Mouse (Mus musculus): ENCODE data around the gene Kcnj9. TPM values are rescaled to one million over a fixed set of nuclear protein-coding genes. Genes with fewer than 3 reads are reported as not detected.

Gene Kcnj9
- polyA plus RNA-seq, 1 experiment from 2014 or later, result 0.07 TPM

DNA sequence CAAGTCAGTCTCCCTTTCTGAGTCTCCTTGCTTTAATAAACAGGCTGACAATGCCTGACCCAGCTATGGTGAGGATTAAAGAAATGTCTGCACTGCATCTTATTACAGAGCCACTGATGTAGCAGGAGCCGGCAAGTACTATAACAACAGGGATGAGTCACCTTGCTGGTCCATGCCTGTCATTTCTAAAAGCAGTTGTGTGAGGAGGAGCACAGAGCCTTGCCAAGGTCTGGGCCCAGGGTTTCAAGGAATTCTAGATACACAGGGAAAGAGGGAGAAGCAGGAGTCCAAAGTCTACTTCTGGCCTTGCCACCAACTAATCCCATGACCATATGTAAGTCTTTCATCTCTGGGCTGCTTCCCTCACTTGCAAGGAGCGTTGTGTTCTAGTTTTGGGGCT is 36.2 kb downstream of the Kcnj9 start:
- H3K36me3 ChIP-seq (ENCODE audit: control insufficient read depth, insufficient read depth, low read length), result no peaks in the 10 kb centered on the region
- no peak overlapping the region for H3K9ac ChIP-seq (ENCODE audit: low read length)
- no peak overlapping the region for H3K4me2 ChIP-seq (replicated peaks; ENCODE audit: low read depth)
- ATAC-seq (ENCODE audit: low FRiP score, low TSS enrichment) (no peak), DNase-seq (ENCODE audit: low spot score) (no peak)
- 80% methylated on average over 2 of the region's 2 CpGs for WGBS
- no peaks in the 10 kb centered on the region for H3K9me3 ChIP-seq (ENCODE audit: control insufficient read depth, low read length)
- no peak overlapping the region for H3K4me3 ChIP-seq (ENCODE audit: low read depth, low read length)
- no peaks in the 10 kb centered on the region for H3K27me3 ChIP-seq (ENCODE audit: control insufficient read depth, insufficient read depth, low read length)
- no peaks in the 10 kb centered on the region; the same call in 1 of the 2 replicates for H3K4me1 ChIP-seq (replicated peaks; ENCODE audit: control insufficient read depth, insufficient read depth)
- no peak overlapping the region for H3K27ac ChIP-seq (replicated peaks)
- no peak for TF ChIP-seq EP300 (optimal IDR thresholded peaks at IDR 0.05)

DNA sequence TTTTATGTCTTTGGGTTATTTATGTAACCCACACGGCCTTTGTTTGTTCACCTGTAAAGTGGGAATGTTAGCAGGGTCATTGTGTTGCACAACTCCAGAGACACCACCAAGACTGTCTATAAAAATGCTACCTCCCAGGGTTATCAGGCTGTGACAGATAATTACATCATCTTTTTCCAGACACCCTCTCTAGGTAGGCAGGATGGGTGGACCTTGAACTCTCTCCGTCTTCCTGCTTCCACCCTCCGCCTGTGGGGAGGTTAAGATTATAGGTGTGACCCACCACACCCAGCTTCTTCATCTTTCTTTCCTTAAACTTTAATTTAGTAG is 39.5 kb downstream of the Kcnj9 start:
- no peaks in the 10 kb centered on the region for H3K9me3 ChIP-seq (ENCODE audit: control insufficient read depth, low read length)
- H3K36me3 ChIP-seq (ENCODE audit: control insufficient read depth, insufficient read depth, low read length), result no peaks in the 10 kb centered on the region; the same call in 1 of the 2 replicates
- TF ChIP-seq EP300 (optimal IDR thresholded peaks at IDR 0.05) (no peak), CTCF (IDR thresholded peaks at IDR 0.05; ENCODE audit: low read depth) (no peak)
- H3K27me3 ChIP-seq (ENCODE audit: control insufficient read depth, insufficient read depth, low read length), result no peaks in the 10 kb centered on the region
- no peak overlapping the region for H3K27ac ChIP-seq (replicated peaks)
- DNase-seq (ENCODE audit: low spot score), result no peak
- no peak for ATAC-seq (ENCODE audit: low FRiP score, low TSS enrichment)
- H3K4me3 ChIP-seq (ENCODE audit: low read depth, low read length), result no peak overlapping the region
- H3K4me1 ChIP-seq (replicated peaks; ENCODE audit: control insufficient read depth, insufficient read depth), result no peaks in the 10 kb centered on the region
- H3K9ac ChIP-seq (ENCODE audit: low read length), result no peak overlapping the region
- WGBS, result 71% methylated on average over 3 of the region's 3 CpGs
- no peak overlapping the region for H3K4me2 ChIP-seq (replicated peaks; ENCODE audit: low read depth)

DNA sequence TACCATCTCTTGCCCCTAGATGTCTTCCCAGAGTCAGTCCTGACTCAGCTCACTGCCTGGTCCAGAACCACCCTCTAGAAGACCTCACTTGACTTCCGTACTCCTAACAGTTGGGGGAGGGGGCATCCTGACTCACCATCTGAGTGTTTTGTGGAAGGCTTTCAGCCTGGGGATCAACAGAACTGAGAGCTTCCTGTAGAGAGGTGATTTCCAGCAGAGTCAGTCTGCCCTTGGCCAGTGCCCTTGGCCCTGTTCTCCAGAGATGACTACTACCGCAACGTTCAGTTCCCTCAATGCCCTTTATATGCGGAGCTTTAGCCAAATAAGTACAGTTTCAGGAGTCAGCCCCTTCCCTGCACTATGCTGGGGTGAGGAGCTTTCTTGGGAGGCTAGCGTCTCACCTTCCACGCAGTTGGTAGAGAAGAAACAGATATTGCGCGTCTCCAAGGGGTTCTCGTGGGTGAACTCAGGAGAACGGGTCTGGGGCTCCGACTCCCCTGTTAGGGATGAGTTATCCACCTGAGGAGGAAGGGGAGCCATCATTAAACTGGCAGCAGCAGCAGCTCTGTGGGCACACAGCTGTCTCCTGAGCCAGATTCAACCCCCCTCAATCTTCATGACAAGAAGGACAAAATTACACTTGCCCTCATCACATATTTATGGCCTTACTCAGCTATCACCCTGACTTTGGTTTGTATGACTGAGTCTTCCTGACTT is 40.1 kb downstream of the Kcnj9 start:
- Histone ChIP-seq H3K9ac (ENCODE audit: low read length) (no peak overlapping the region), H3K4me1 (replicated peaks; ENCODE audit: control insufficient read depth, insufficient read depth) (no peaks in the 10 kb centered on the region), H3K27ac (replicated peaks) (no peak overlapping the region), H3K36me3 (ENCODE audit: control insufficient read depth, insufficient read depth, low read length) (no peaks in the 10 kb centered on the region; the same call in 1 of the 2 replicates), H3K4me2 (replicated peaks; ENCODE audit: low read depth) (no peak overlapping the region), H3K9me3 (ENCODE audit: control insufficient read depth, low read length) (no peaks in the 10 kb centered on the region), H3K27me3 (ENCODE audit: control insufficient read depth, insufficient read depth, low read length) (no peaks in the 10 kb centered on the region), H3K4me3 (ENCODE audit: low read depth, low read length) (no peak overlapping the region)
- WGBS, result 91% methylated on average over 11 of the region's 11 CpGs
- DNase-seq (ENCODE audit: low spot score), result no peak
- TF ChIP-seq EP300 (optimal IDR thresholded peaks at IDR 0.05), result no peak
- TF ChIP-seq CTCF (IDR thresholded peaks at IDR 0.05; ENCODE audit: low read depth), result no peak
- ATAC-seq (ENCODE audit: low FRiP score, low TSS enrichment), result no peak

DNA sequence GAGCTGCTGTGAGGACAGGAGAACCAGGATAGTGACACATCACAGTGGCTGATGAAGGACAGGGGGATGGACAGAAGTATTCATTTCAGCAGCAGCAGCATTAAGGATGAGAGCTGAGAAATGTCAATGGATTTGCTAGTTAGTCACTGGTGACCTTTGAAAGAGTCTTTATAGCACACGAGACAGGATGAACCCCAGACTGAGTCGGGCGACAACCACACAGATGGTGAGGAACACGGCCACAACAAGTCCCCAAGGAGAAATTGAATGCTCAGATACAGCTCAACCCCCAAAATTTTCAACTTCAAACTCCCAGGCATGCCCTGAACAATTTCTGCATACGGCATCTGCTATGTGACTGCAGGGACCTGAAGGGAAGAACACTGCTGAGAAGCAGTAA is 42.4 kb downstream of the Kcnj9 start:
- no peak overlapping the region for H3K9ac ChIP-seq (ENCODE audit: low read length)
- no peaks in the 10 kb centered on the region; the same call in 1 of the 2 replicates for H3K36me3 ChIP-seq (ENCODE audit: control insufficient read depth, insufficient read depth, low read length)
- TF ChIP-seq CTCF (IDR thresholded peaks at IDR 0.05; ENCODE audit: low read depth) (no peak), EP300 (optimal IDR thresholded peaks at IDR 0.05) (no peak)
- no peaks in the 10 kb centered on the region for H3K4me1 ChIP-seq (replicated peaks; ENCODE audit: control insufficient read depth, insufficient read depth)
- no peak overlapping the region for H3K4me2 ChIP-seq (replicated peaks; ENCODE audit: low read depth)
- ATAC-seq (ENCODE audit: low FRiP score, low TSS enrichment) (no peak), DNase-seq (ENCODE audit: low spot score) (no peak)
- no peak overlapping the region for H3K27ac ChIP-seq (replicated peaks)
- H3K9me3 ChIP-seq (ENCODE audit: control insufficient read depth, low read length), result no peaks in the 10 kb centered on the region
- WGBS, result 86% methylated on average over 5 of the region's 5 CpGs
- no peaks in the 10 kb centered on the region for H3K27me3 ChIP-seq (ENCODE audit: control insufficient read depth, insufficient read depth, low read length)
- no peak overlapping the region for H3K4me3 ChIP-seq (ENCODE audit: low read depth, low read length)

DNA sequence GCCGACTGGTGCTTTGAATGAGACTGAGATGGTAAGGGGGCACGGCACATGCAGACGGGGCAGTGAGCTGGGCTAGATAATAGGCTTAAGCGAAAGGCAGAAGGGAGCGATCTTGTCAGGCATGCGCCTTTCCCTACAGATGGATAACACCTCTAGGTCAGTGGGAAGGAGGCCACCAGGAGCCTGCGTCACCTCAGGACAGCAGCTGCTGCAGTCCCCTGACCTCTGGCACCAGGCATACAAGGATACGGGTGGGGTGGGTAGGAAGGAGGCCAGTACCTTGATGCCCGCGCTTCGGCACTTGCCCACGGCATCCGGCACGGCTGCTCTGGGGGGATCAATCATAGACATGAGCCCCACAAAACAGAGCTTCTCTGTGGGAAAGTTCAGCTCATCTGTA is 44.9 kb downstream of the Kcnj9 start:
- no peak for ATAC-seq (ENCODE audit: low FRiP score, low TSS enrichment)
- H3K4me2 ChIP-seq (replicated peaks; ENCODE audit: low read depth), result no peak overlapping the region
- WGBS, result 86% methylated on average over 14 of the region's 14 CpGs
- no peak overlapping the region for H3K9ac ChIP-seq (ENCODE audit: low read length)
- H3K4me1 ChIP-seq (replicated peaks; ENCODE audit: control insufficient read depth, insufficient read depth), result no peaks in the 10 kb centered on the region
- H3K27me3 ChIP-seq (ENCODE audit: control insufficient read depth, insufficient read depth, low read length), result no peaks in the 10 kb centered on the region
- no peak for TF ChIP-seq CTCF (IDR thresholded peaks at IDR 0.05; ENCODE audit: low read depth)
- TF ChIP-seq EP300 (optimal IDR thresholded peaks at IDR 0.05), result no peak
- H3K9me3 ChIP-seq (ENCODE audit: control insufficient read depth, low read length), result no peaks in the 10 kb centered on the region
- no peak overlapping the region for H3K27ac ChIP-seq (replicated peaks)
- no peak overlapping the region for H3K4me3 ChIP-seq (ENCODE audit: low read depth, low read length)
- no peaks in the 10 kb centered on the region; the same call in 1 of the 2 replicates for H3K36me3 ChIP-seq (ENCODE audit: control insufficient read depth, insufficient read depth, low read length)
- DNase-seq (ENCODE audit: low spot score), result no peak

DNA sequence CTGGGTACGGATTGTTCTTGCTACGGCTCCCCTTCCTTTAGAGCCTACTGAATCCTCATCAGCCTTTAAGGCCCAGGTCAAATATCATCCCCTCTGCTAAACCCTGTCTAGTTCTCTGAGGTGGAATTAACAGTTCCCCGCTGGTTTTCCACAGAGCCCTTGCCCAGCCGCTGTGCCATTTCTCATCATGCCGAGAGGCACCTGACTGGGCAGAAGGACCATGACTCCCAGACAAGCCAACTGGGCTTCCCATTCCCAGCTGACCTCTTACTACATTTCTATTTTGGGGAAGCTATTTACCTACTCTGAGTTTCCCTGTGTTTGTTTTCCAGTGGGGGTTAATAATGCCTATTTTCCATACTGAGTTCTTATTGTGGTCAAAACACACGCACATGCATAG is 46.0 kb downstream of the Kcnj9 start:
- H3K27me3 ChIP-seq (ENCODE audit: control insufficient read depth, insufficient read depth, low read length), result no peaks in the 10 kb centered on the region
- H3K9ac ChIP-seq (ENCODE audit: low read length), result no peak overlapping the region
- no peaks in the 10 kb centered on the region for H3K9me3 ChIP-seq (ENCODE audit: control insufficient read depth, low read length)
- WGBS, result 96% methylated on average over 6 of the region's 6 CpGs
- ATAC-seq (ENCODE audit: low FRiP score, low TSS enrichment) (no peak), DNase-seq (ENCODE audit: low spot score) (no peak)
- no peak overlapping the region for H3K27ac ChIP-seq (replicated peaks)
- no peak for TF ChIP-seq EP300 (optimal IDR thresholded peaks at IDR 0.05)
- TF ChIP-seq CTCF (IDR thresholded peaks at IDR 0.05; ENCODE audit: low read depth), result no peak
- H3K4me1 ChIP-seq (replicated peaks; ENCODE audit: control insufficient read depth, insufficient read depth), result no peaks in the 10 kb centered on the region
- H3K4me2 ChIP-seq (replicated peaks; ENCODE audit: low read depth), result no peak overlapping the region
- H3K36me3 ChIP-seq (ENCODE audit: control insufficient read depth, insufficient read depth, low read length), result no peaks in the 10 kb centered on the region; the same call in none of the 2 replicates
- no peak overlapping the region for H3K4me3 ChIP-seq (ENCODE audit: low read depth, low read length)
